Mouse (Mus musculus) embryonic facial prominence, embryonic 11.5 days (tissue): Measurements from ENCODE around the gene Cd82. TPM values are rescaled to one million over a fixed set of nuclear protein-coding genes. Genes with fewer than 3 reads are reported as not detected.

Experiments
- ATAC-seq: fragments of 200-750 bp; cut with Nextera tagmentation; replicated peaks from 2 replicates; pipeline ENCODE4 v1.8.0; 2017; ENCODE audit warnings: low read depth; ENCODE audit not compliant: insufficient number of reproducible peaks, low FRiP score, low TSS enrichment
- DNase-seq: peaks from one replicate; pipeline ENCODE4 v3.0.0-alpha.2; 2015; ENCODE audit warnings: low spot score
- H3K27ac ChIP-seq: fragments of 300-500 bp; sonication (generic); replicated peaks from 2 replicates; pipeline ENCODE4 v1.5.1; 2014; ENCODE audit warnings: mild to moderate bottlenecking, low read depth, low read length, control low read depth
- H3K27me3 ChIP-seq: fragments of 300-500 bp; sonication (generic); 2 replicates; pipeline ENCODE4 v1.6.1; 2014; ENCODE audit warnings: mild to moderate bottlenecking, low read length, moderate library complexity, mixed read lengths; ENCODE audit not compliant: control insufficient read depth, insufficient read depth
- H3K36me3 ChIP-seq: fragments of 300-500 bp; sonication (generic); replicated peaks from 2 replicates; pipeline ENCODE4 v1.6.1; 2014; ENCODE audit warnings: low read depth, mild to moderate bottlenecking, low read length, moderate library complexity, mixed read lengths; ENCODE audit not compliant: control insufficient read depth, insufficient read depth
- H3K4me1 ChIP-seq: fragments of 300-500 bp; sonication (generic); 2 replicates; pipeline ENCODE4 v1.6.1; 2014; ENCODE audit warnings: low read length, mixed read lengths; ENCODE audit not compliant: control insufficient read depth, insufficient read depth
- H3K4me2 ChIP-seq: fragments of 300-500 bp; sonication (generic); 2 replicates; pipeline ENCODE4 v1.6.1; 2014; ENCODE audit warnings: low read depth, mild to moderate bottlenecking, control low read depth, low read length, moderate library complexity
- H3K4me3 ChIP-seq: fragments of 300-500 bp; sonication (generic); 2 replicates; pipeline ENCODE4 v1.5.1; 2014; ENCODE audit warnings: low read depth, low read length, control low read depth
- H3K9ac ChIP-seq: fragments of 300-500 bp; sonication (generic); replicated peaks from 2 replicates; pipeline ENCODE4 v1.6.1; 2014; ENCODE audit warnings: mild to moderate bottlenecking, control low read depth, low read length
- H3K9me3 ChIP-seq: fragments of 300-500 bp; sonication (generic); replicated peaks from 2 replicates; pipeline ENCODE4 v1.6.1; 2016; ENCODE audit warnings: mild to moderate bottlenecking, low read length, inconsistent platforms, mixed read lengths; ENCODE audit not compliant: control insufficient read depth
- WGBS: fragments of 180-500 bp; shearing (Covaris S2); extraction: QIAGEN DNeasy Blood & Tissue Kit; methylation state at CpG from one replicate; pipeline ENCODE4 v1.1.7; 2014; 5-methylcytosine and 5-hydroxymethylcytosine counted together
- polyA plus RNA-seq: library from polyadenylated mRNA; unstranded; fragments of >200 nt; fragmentation: Nextera tagmentation; extraction: Ambion mirVana; gene quantifications from 2 replicates; pipeline ENCODE4 v1.2.1, GENCODE M21; 2014

Cd82 gene
- polyA plus RNA-seq, 1 experiment from 2014 or later = 6.8 TPM

DNA sequence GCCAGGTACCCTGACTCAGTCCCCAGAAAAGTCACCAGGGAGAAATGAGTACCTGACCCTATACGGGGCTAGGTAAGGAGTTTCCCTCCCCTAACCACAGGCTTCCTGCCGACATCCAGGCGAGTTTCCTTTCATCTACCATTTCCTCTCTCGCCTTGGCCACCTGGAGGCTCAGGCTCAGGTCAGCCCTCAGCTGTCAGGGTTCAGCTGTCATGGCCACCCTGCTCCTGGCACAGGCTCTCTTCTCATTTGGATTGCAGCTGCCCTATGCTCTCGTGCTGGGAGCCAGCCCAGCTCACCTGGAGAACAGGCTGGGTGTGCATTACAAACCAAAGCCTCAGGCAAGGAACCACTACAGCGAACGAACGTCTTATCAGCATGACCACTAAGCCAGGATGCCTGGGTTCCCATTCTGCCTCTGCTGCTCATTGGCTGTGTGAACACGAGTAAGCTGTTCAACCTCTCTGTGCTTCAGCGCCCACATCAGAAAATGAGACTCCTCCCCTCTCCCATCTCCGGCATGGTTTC, 34.9 kb downstream of the Cd82 start:
- ATAC-seq = no peak
- Histone ChIP-seq H3K36me3 (no peaks in the 10 kb centered on the region), H3K9ac (no peak overlapping the region), H3K4me1 (no peaks in the 10 kb centered on the region; the same call in 1 of the 2 replicates), H3K9me3 (no peaks in the 10 kb centered on the region), H3K4me2 (no peak overlapping the region), H3K27ac (no peak overlapping the region), H3K4me3 (no peak overlapping the region), H3K27me3 (no peaks in the 10 kb centered on the region)
- 52% methylated on average over 11 of the region's 11 CpGs for WGBS
- DNase-seq = no peak

DNA sequence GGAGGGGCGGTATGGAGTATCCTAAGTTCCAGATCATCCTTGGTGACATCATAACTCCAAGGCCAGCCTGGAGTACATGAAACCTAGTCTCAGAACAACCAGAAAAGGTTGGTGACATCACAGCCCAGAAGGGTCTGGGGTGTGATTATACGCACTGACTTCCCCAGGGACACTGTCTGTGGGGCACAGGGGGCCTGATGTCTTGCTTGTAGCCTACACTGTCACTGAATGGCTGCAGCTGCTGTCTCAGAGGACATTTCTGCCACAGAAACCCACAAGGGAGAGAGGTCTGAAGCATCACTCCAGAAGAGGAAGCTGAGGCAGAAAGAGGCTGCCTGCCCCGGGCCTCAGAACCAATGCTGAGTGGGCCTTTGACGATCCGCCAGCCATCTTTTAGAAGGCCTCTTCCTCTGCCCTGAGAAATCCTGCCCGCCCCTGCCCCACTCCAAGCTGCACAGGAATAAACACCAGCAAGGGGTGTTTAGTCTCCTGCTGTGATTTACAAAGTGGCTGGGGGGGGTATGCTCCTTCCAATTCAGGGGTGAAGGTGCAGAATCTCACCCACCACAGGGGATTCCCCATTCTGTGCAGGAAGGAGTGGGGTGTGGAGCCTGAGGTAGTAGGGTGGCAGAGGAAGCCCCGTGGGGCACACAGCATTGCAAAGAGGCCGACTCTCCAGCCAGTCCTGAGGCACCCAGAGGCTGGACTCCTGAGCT, 35.8 kb downstream of the Cd82 start:
- H3K9ac ChIP-seq = no peak overlapping the region
- no peak for DNase-seq
- no peak overlapping the region for H3K27ac ChIP-seq
- H3K36me3 ChIP-seq = no peaks in the 10 kb centered on the region
- no peak for ATAC-seq
- no peaks in the 10 kb centered on the region; the same call in 1 of the 2 replicates for H3K4me1 ChIP-seq
- WGBS = 53% methylated on average over 8 of the region's 8 CpGs
- no peak overlapping the region for H3K4me2 ChIP-seq
- H3K27me3 ChIP-seq = no peaks in the 10 kb centered on the region
- H3K9me3 ChIP-seq = no peaks in the 10 kb centered on the region
- H3K4me3 ChIP-seq = no peak overlapping the region

DNA sequence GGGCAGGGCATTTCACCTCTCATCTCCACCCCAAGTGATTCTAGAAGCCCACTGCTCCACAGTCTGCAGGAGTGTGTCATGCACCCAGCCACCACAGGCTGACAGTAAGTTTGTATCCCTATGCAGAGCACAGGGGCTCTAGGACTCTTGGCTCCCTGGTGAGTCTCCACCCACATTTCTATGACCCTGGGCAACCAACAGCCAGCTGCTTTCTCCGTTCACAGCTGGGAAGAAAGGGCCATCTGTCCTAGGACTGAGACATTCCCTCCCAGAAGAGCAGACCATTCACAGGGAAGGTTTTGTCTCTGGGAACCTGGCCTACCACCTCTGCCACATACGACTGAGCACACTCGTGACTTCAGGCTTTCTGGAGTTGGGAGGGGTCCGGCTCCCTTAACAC, 37.1 kb downstream of the Cd82 start:
- ATAC-seq = no peak
- no peaks in the 10 kb centered on the region for H3K9me3 ChIP-seq
- no peak overlapping the region for H3K4me2 ChIP-seq
- no peaks in the 10 kb centered on the region; the same call in 1 of the 2 replicates for H3K4me1 ChIP-seq
- no peaks in the 10 kb centered on the region for H3K27me3 ChIP-seq
- H3K9ac ChIP-seq = no peak overlapping the region
- DNase-seq = no peak
- no peak overlapping the region for H3K4me3 ChIP-seq
- H3K27ac ChIP-seq = no peak overlapping the region
- no peaks in the 10 kb centered on the region for H3K36me3 ChIP-seq
- 29% methylated on average over 4 of the region's 4 CpGs for WGBS

- no peak overlapping the region for H3K9ac ChIP-seq
- ATAC-seq = no peak
- WGBS = 91% methylated on average over 9 of the region's 9 CpGs
- no peak overlapping the region for H3K4me2 ChIP-seq
- no peak overlapping the region for H3K4me3 ChIP-seq
- H3K9me3 ChIP-seq = no peaks in the 10 kb centered on the region
- H3K4me1 ChIP-seq = no peaks in the 10 kb centered on the region; the same call in 1 of the 2 replicates
- DNase-seq = no peak
- no peaks in the 10 kb centered on the region for H3K27me3 ChIP-seq
- H3K36me3 ChIP-seq = no peaks in the 10 kb centered on the region
- H3K27ac ChIP-seq = no peak overlapping the region
Measured at GRCm38 (mm10) chr2:93424307-93424984, 38.5 kb downstream of the Cd82 start.

DNA sequence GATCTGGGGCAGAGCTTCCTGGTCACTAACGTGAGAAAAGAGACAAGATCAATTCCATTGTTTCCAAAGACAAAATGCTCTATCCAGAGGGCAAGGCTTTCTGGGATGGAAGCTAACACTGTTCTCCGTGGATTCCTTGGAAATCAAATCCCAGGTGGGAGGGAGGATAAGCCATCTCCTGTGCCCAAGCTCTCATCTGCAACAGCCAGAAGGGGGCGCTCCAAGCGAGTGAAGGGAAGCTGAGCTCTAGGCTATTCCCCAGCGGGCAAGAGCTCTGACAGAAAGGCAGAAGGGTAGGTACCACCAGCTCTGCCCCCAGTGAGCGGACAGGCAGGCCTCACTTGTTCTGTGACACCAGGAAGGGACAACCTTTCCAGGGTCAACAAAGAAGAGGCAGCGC, 41.6 kb downstream of the Cd82 start:
- Histone ChIP-seq H3K36me3 (no peaks in the 10 kb centered on the region), H3K27me3 (no peaks in the 10 kb centered on the region), H3K4me2 (no peak overlapping the region), H3K4me3 (no peak overlapping the region), H3K27ac (no peak overlapping the region), H3K4me1 (no peaks in the 10 kb centered on the region), H3K9me3 (no peaks in the 10 kb centered on the region), H3K9ac (0 out of 2 replicates have a peak overlapping the region, but pooled peaks have one; percentile 4)
- WGBS = 29% methylated on average over 7 of the region's 7 CpGs
- peak; percentile 80 for DNase-seq
- no peak for ATAC-seq

DNA sequence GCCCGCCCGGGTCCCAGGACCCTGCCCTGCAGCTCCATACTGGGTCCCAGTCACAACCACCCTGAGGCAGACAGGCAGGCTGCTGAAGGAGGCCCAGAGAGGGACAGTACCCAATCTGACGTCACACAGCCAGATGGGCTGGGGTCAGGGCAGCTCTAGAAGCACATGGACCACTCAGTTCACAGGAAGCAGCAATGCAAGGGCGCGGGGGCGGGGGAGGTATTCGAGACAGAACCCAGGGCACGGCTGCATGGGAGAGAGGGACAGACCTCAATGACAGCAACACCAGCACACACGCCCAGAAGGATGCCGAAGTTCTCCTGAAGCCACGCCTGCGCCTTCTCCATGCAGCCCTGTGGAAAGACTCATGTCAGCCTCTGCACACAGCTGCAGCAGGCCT, 43.0 kb downstream of the Cd82 start:
- WGBS = 82% methylated on average over 12 of the region's 12 CpGs
- Histone ChIP-seq H3K27me3 (no peaks in the 10 kb centered on the region), H3K4me2 (no peak overlapping the region), H3K4me1 (no peaks in the 10 kb centered on the region), H3K9ac (no peak overlapping the region), H3K36me3 (no peaks in the 10 kb centered on the region), H3K4me3 (no peak overlapping the region), H3K9me3 (no peaks in the 10 kb centered on the region), H3K27ac (no peak overlapping the region)
- DNase-seq = no peak
- no peak for ATAC-seq

DNA sequence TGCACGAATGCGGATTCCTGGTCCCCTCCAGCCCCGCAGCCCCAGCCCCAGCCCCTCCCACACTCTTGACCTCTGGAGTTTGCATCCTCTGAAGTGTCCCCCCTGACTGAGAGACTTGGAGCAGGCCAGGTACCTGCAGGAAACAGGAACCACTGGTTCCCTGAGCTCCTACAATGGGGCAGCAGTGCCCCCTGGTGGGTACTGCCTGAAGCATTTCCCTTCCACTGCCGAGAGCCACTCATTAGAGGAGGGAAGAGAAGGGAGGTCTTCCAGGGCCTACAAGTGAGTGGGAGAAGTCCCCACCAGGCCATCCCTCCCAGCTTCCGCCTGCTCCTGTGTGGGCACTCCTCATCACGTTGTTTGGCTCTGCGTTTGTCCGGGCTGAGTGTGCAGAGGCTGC, 44.5 kb downstream of the Cd82 start:
- ATAC-seq = peak; percentile 34; the same call in 1 of the 2 replicates
- Histone ChIP-seq H3K9me3 (no peaks in the 10 kb centered on the region), H3K4me1 (no peaks in the 10 kb centered on the region), H3K9ac (no peak overlapping the region), H3K4me3 (no peak overlapping the region), H3K4me2 (no peak overlapping the region), H3K36me3 (no peaks in the 10 kb centered on the region), H3K27me3 (no peaks in the 10 kb centered on the region), H3K27ac (no peak overlapping the region)
- DNase-seq = peak; percentile 89
- 8% methylated on average over 8 of the region's 8 CpGs for WGBS
